Mouse (Mus musculus) lung, adult 10 weeks (tissue): Measurements from ENCODE around the gene Olfr1183. TPM values are rescaled to one million over a fixed set of nuclear protein-coding genes. Genes with fewer than 3 reads are reported as not detected.

Experiments
- polyA plus RNA-seq: library from polyadenylated mRNA; stranded (reverse); fragments of 350-450 nt; fragmentation: Illumina TruSeq; extraction: RNeasy Lipid Tissue Mini Kit (QIAGEN cat#74804); gene quantifications from one replicate; pipeline ENCODE4 v1.2.3, GENCODE M21; 2014; ENCODE audit warnings: low read depth, low replicate concordance; ENCODE audit not compliant: insufficient read depth

The Olfr1183 gene
- polyA plus RNA-seq: not detected

GRCm38 (mm10) chr2:88454567-88454966, at the start of gene Olfr1183:
Olfr1183 (plus strand) TSS chr2:88454867.

GRCm38 (mm10) chr2:88406353-88406752, 48.3 kb upstream of the Olfr1183 start, which contains the start of gene Olfr1179:
Olfr1179 (minus strand) TSS chr2:88406453.

GRCm38 (mm10) chr2:88419051-88419450, 35.6 kb upstream of the Olfr1183 start, which contains the start of gene Olfr1180:
Olfr1180 (minus strand) TSS chr2:88419151.

GRCm38 (mm10) chr2:88426071-88426470, 28.6 kb upstream of the Olfr1183 start, which contains the start of gene Olfr1181:
Olfr1181 (minus strand) TSS chr2:88426171.

GRCm38 (mm10) chr2:88449031-88449430, 5.6 kb upstream of the Olfr1183 start, which contains the start of gene Gm13757:
Gm13757 (minus strand) TSS chr2:88449131.

GRCm38 (mm10) chr2:88483298-88483697, 28.6 kb downstream of the Olfr1183 start, which contains the start of gene Olfr1184:
Olfr1184 (plus strand) TSS chr2:88483598.

GRCm38 (mm10) chr2:88493020-88493419, 38.4 kb downstream of the Olfr1183 start, which contains the start of gene Olfr1185-ps1:
Olfr1185-ps1 (plus strand) TSS chr2:88493320.

GRCm38 (mm10) chr2:88518251-88518650, 63.6 kb downstream of the Olfr1183 start, which contains the start of gene Olfr1186:
Olfr1186 (plus strand) TSS chr2:88518551.

Other genes with a start within 250 kb of the Olfr1183 start
- gene Olfr1170, start 226.5 kb upstream of the Olfr1183 start, polyA plus RNA-seq: not detected
- gene Olfr1173, start 175.0 kb upstream of the Olfr1183 start, polyA plus RNA-seq: not detected
- gene Olfr1174-ps, start 139.7 kb upstream of the Olfr1183 start, polyA plus RNA-seq: not detected
- not detected for gene Olfr1175-ps, start 127.7 kb upstream of the Olfr1183 start, polyA plus RNA-seq
- not detected for gene Olfr1176, start 118.1 kb upstream of the Olfr1183 start, polyA plus RNA-seq
- gene Olfr1177-ps, start 108.4 kb upstream of the Olfr1183 start, polyA plus RNA-seq: not detected
- gene Olfr1178, start 67.8 kb upstream of the Olfr1183 start, polyA plus RNA-seq: not detected
- not detected for gene Olfr1179, start 48.4 kb upstream of the Olfr1183 start, polyA plus RNA-seq
- not detected for gene Olfr1180, start 35.7 kb upstream of the Olfr1183 start, polyA plus RNA-seq
- gene Olfr1181, start 28.7 kb upstream of the Olfr1183 start, polyA plus RNA-seq: not detected
- gene Gm13757, start 5.7 kb upstream of the Olfr1183 start, polyA plus RNA-seq: not detected
- gene Olfr1184, start 28.7 kb downstream of the Olfr1183 start, polyA plus RNA-seq: not detected
- gene Olfr1185-ps1, start 38.5 kb downstream of the Olfr1183 start, polyA plus RNA-seq: not detected
- gene Olfr1186, start 63.7 kb downstream of the Olfr1183 start, polyA plus RNA-seq: not detected
- not detected for gene Olfr1188, start 102.1 kb downstream of the Olfr1183 start, polyA plus RNA-seq
- not detected for gene Olfr1189, start 131.6 kb downstream of the Olfr1183 start, polyA plus RNA-seq
- not detected for gene Olfr1191-ps1, start 185.7 kb downstream of the Olfr1183 start, polyA plus RNA-seq
- not detected for gene Olfr1192-ps1, start 193.6 kb downstream of the Olfr1183 start, polyA plus RNA-seq
- gene Olfr1193, start 220.8 kb downstream of the Olfr1183 start, polyA plus RNA-seq: not detected
- gene Olfr1195, start 234.3 kb downstream of the Olfr1183 start, polyA plus RNA-seq: not detected
- not detected for gene Olfr1196, start 249.7 kb downstream of the Olfr1183 start, polyA plus RNA-seq